Mouse (Mus musculus): ENCODE data around the gene Gck. TPM values are rescaled to one million over a fixed set of nuclear protein-coding genes. Genes with fewer than 3 reads are reported as not detected.

The Gck gene
- polyA plus RNA-seq, 1 experiment = 0.33 TPM

DNA sequence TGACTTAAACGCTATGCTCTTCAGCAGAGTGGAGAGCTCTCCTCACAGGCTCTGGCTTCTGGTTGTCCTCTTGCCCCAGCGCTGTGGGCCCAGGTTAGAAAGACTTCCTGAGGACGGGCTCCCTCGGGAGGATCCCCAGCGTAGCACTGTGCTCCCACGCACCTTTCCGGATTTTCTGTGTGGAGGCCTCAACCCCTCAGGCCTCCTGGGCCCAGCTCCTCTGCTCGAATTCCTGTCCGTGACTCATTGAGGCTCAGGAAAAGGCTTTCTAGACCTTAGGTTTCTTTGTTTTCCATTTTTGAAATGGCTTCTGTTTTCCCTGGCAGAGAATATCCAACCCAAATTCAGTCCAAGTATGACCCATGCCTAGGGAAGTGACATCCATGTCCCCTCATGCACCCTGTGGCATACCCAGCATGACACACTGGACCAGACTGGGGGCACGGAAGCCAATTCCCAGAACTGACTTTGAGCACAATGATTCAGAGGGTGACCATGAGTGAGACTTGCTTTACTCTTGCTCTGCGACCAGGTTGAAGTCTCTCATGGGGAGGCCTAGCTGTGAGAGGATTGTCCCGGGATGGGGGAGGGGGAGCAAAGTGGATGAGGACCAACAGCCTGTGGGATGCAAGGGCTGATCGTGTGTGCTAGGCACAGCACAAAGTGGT, 89.9 kb downstream of the Gck start:
- H3K36me3 ChIP-seq (ENCODE audit: control insufficient read depth, insufficient read depth, low read length) = no peaks in the 10 kb centered on the region
- 91% methylated on average over 13 of the region's 13 CpGs for WGBS
- peaks cover 15% of the 10 kb centered on the region; the same call in 1 of the 2 replicates for H3K27me3 ChIP-seq (ENCODE audit: control insufficient read depth, insufficient read depth, low read length)
- peaks cover 2% of the 10 kb centered on the region; the same call in 1 of the 2 replicates for H3K4me1 ChIP-seq (ENCODE audit: control insufficient read depth, insufficient read depth, insufficient read length, low read length)
- TF ChIP-seq CTCF (IDR thresholded peaks at IDR 0.05; ENCODE audit: extremely low read depth, insufficient read length, insufficient replicate concordance, low read depth, low read length) (no peak), POLR2A (IDR thresholded peaks at IDR 0.05; ENCODE audit: low read depth, low read length) (no peak)
- H3K27ac ChIP-seq (ENCODE audit: insufficient read depth, low read depth, low read length) = no peak overlapping the region
- H3K4me3 ChIP-seq (ENCODE audit: low read depth, low read length) = no peak overlapping the region

DNA sequence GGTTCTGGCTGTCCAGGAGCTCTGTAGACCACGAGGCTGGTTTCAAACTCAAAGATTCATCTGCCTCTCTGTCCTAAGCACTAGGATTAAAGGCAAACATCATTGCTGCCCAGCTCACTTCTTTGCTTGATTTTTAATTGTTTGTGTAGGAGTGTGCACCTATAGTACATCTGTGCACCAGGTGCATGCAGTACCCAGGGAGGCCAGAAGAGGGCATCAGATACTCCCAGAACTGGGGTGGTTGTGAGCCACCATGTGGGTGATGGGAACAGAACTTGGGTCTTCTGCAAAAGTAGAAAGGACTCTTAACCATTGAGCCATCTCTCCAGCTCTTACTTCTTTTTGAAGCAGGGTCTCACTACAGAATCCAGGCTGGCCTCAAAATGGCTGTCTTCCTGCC, 91.2 kb downstream of the Gck start:
- H3K36me3 ChIP-seq (ENCODE audit: control insufficient read depth, insufficient read depth, low read length) = no peaks in the 10 kb centered on the region
- no peak overlapping the region for H3K4me3 ChIP-seq (ENCODE audit: low read depth, low read length)
- TF ChIP-seq CTCF (IDR thresholded peaks at IDR 0.05; ENCODE audit: extremely low read depth, insufficient read length, insufficient replicate concordance, low read depth, low read length) = peak; percentile 38; the same call in 1 of the 2 replicates
- no peak for TF ChIP-seq POLR2A (IDR thresholded peaks at IDR 0.05; ENCODE audit: low read depth, low read length)
- 81% methylated on average over 1 of the region's 1 CpGs for WGBS
- peaks cover 2% of the 10 kb centered on the region; the same call in 1 of the 2 replicates for H3K4me1 ChIP-seq (ENCODE audit: control insufficient read depth, insufficient read depth, insufficient read length, low read length)
- no peak overlapping the region for H3K27ac ChIP-seq (ENCODE audit: insufficient read depth, low read depth, low read length)
- H3K27me3 ChIP-seq (ENCODE audit: control insufficient read depth, insufficient read depth, low read length) = peaks cover 15% of the 10 kb centered on the region; the same call in 1 of the 2 replicates

DNA sequence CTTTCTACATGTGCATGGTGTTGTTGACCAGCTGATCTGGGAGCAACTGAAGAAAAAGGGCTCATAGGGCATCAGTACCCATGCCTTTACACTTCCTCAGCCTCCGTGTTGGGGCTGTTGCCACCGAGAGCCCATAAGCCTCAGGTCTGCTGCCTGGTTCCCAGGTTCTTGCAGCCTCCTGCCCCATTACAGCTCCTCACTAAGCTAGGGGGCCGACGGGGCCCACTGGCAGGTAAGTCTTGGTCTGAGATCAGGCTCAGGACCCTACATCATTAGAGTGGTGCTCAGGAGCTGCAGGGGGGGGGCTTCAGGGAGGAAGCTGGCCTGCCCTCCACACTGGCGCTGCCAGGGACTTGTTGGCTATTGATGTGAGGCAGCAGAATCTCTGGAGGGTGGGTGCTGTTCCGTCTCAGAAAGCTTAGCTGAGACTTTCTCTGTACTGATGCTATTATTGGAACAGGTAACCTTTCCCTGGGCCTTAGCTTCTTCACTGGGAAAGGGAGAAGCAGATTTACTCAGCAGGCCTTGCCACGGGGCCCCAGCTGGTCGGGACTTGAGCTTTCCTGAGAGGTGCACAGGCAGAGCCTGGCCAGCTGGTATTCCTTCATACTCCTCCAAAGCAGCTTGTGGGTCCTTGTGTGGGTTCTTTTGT, 93.3 kb downstream of the Gck start:
- peaks cover 2% of the 10 kb centered on the region; the same call in 1 of the 2 replicates for H3K27me3 ChIP-seq (ENCODE audit: control insufficient read depth, insufficient read depth, low read length)
- no peak overlapping the region for H3K4me3 ChIP-seq (ENCODE audit: low read depth, low read length)
- no peak overlapping the region for H3K27ac ChIP-seq (ENCODE audit: insufficient read depth, low read depth, low read length)
- H3K36me3 ChIP-seq (ENCODE audit: control insufficient read depth, insufficient read depth, low read length) = no peaks in the 10 kb centered on the region
- 84% methylated on average over 8 of the region's 8 CpGs for WGBS
- TF ChIP-seq POLR2A (IDR thresholded peaks at IDR 0.05; ENCODE audit: low read depth, low read length) = no peak
- TF ChIP-seq CTCF (IDR thresholded peaks at IDR 0.05; ENCODE audit: extremely low read depth, insufficient read length, insufficient replicate concordance, low read depth, low read length) = no peak
- H3K4me1 ChIP-seq (ENCODE audit: control insufficient read depth, insufficient read depth, insufficient read length, low read length) = no peaks in the 10 kb centered on the region

DNA sequence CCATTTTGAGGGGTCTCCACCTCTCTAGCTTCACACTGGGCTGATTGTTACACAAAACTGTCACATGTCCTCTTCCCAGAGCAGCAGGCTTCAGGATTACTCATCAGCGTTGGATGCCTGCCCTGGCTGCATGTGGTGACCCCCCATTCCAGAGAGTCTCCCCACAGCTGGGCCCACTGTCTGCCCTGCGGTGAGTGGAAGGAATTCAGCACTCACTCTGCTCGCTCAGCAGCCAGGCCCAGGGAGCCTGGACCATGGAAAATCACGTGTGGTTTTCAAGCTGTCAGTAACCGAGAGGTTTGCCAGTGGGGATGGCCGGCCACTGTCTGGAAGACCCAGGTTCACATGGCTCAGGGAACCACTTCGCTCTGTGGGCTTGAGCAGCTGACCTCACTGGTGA, 94.0 kb downstream of the Gck start:
- H3K27me3 ChIP-seq (ENCODE audit: control insufficient read depth, insufficient read depth, low read length) = no peaks in the 10 kb centered on the region
- no peaks in the 10 kb centered on the region for H3K4me1 ChIP-seq (ENCODE audit: control insufficient read depth, insufficient read depth, insufficient read length, low read length)
- H3K27ac ChIP-seq (ENCODE audit: insufficient read depth, low read depth, low read length) = no peak overlapping the region; the same call in 1 of the 2 replicates
- no peaks in the 10 kb centered on the region for H3K36me3 ChIP-seq (ENCODE audit: control insufficient read depth, insufficient read depth, low read length)
- TF ChIP-seq CTCF (IDR thresholded peaks at IDR 0.05; ENCODE audit: extremely low read depth, insufficient read length, insufficient replicate concordance, low read depth, low read length) = no peak
- WGBS = 66% methylated on average over 7 of the region's 7 CpGs
- H3K4me3 ChIP-seq (ENCODE audit: low read depth, low read length) = no peak overlapping the region

DNA sequence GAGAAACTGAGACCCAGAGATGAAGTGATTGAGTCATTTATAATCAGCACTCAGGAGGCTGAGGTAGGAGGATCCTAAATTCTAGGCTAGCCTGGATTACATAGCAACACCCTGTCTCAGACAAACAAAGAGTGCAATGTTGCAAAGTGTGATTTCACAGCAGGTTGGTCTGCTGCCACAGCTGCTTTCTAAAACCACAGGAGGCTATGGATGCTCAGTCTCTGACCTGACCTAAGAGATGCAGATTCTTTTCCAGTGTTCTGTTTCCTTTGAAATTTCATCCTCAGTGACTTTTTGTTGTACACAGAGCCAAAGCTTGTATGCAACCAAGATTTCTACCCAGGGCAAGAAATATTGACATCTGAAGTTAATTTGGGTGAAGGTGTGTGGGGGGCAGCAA, 94.4 kb downstream of the Gck start:
- no peaks in the 10 kb centered on the region for H3K4me1 ChIP-seq (ENCODE audit: control insufficient read depth, insufficient read depth, insufficient read length, low read length)
- H3K36me3 ChIP-seq (ENCODE audit: control insufficient read depth, insufficient read depth, low read length) = no peaks in the 10 kb centered on the region
- no peak overlapping the region for H3K4me3 ChIP-seq (ENCODE audit: low read depth, low read length)
- no peaks in the 10 kb centered on the region for H3K27me3 ChIP-seq (ENCODE audit: control insufficient read depth, insufficient read depth, low read length)
- TF ChIP-seq POLR2A (IDR thresholded peaks at IDR 0.05; ENCODE audit: low read depth, low read length) (no peak), CTCF (IDR thresholded peaks at IDR 0.05; ENCODE audit: extremely low read depth, insufficient read length, insufficient replicate concordance, low read depth, low read length) (no peak)
- no peak overlapping the region for H3K27ac ChIP-seq (ENCODE audit: insufficient read depth, low read depth, low read length)

DNA sequence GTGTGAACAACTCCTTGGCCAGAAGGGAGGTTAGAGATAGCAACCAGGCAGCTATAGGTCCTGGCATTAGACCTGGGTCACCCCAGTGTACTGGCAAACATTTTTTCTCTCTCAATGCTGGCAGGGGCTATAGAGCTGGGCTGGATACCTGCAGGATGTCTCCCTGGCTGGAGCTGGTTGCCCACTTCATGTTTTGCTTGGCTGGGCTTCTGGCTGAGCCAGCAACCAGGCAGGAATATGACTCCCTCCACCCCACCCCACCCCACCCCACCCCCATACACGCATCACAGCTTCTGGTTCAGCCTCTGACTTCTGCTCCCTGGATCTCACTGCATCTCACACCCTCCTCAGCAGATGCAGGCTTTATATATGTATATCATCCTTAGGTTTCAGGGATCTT, 97.6 kb downstream of the Gck start:
- no peak for TF ChIP-seq CTCF (IDR thresholded peaks at IDR 0.05; ENCODE audit: extremely low read depth, insufficient read length, insufficient replicate concordance, low read depth, low read length)
- no peak for TF ChIP-seq POLR2A (IDR thresholded peaks at IDR 0.05; ENCODE audit: low read depth, low read length)
- Histone ChIP-seq H3K4me1 (ENCODE audit: control insufficient read depth, insufficient read depth, insufficient read length, low read length) (no peaks in the 10 kb centered on the region), H3K36me3 (ENCODE audit: control insufficient read depth, insufficient read depth, low read length) (no peaks in the 10 kb centered on the region), H3K4me3 (ENCODE audit: low read depth, low read length) (no peak overlapping the region), H3K27me3 (ENCODE audit: control insufficient read depth, insufficient read depth, low read length) (no peaks in the 10 kb centered on the region), H3K27ac (ENCODE audit: insufficient read depth, low read depth, low read length) (no peak overlapping the region)
- WGBS = 65% methylated on average over 1 of the region's 1 CpGs

DNA sequence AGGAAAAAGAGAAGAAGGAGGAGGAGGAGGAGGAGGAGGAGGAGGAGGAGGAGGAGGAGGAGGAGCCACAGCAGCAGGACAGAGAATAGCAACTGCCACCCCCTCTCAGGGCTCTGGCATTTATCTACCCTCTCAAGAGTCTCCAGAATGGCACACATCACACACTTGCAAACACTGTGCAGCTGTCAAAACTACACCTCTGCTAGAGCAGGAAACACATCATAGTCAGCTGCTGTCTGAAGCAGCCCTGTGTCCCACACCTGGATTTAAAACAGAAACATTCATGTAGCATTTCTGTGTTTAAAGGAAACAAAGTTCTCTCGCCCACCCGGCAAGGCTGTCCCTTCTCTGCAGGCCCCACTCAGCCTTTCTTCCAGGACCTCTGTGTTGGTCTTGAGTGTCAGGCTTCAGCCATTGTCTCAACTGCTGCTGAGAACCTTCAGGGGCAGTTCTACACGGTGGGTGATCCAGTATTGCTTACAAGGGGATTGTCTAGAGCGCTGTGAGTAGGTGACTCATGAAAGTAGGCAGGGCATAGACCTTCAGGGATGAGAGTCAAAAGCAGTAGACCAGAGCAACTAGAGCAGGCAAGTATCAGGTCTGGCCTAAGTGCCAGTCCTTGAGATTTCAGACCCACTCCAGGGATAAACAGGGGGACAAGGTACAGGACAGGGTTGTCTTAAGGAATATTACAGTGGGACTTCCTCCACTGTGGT, 98.7 kb downstream of the Gck start:
- no peaks in the 10 kb centered on the region for H3K36me3 ChIP-seq (ENCODE audit: control insufficient read depth, insufficient read depth, low read length)
- H3K27ac ChIP-seq (ENCODE audit: insufficient read depth, low read depth, low read length) = 0 out of 2 replicates have a peak overlapping the region, but pooled peaks have one; percentile 1
- H3K4me1 ChIP-seq (ENCODE audit: control insufficient read depth, insufficient read depth, insufficient read length, low read length) = peaks cover 5% of the 10 kb centered on the region; the same call in 1 of the 2 replicates
- no peak for TF ChIP-seq POLR2A (IDR thresholded peaks at IDR 0.05; ENCODE audit: low read depth, low read length)
- TF ChIP-seq CTCF (IDR thresholded peaks at IDR 0.05; ENCODE audit: extremely low read depth, insufficient read length, insufficient replicate concordance, low read depth, low read length) = no peak
- 65% methylated on average over 4 of the region's 4 CpGs for WGBS
- no peaks in the 10 kb centered on the region for H3K27me3 ChIP-seq (ENCODE audit: control insufficient read depth, insufficient read depth, low read length)
- no peak overlapping the region for H3K4me3 ChIP-seq (ENCODE audit: low read depth, low read length)

Other genes starting within 250 kb of the Gck start
- gene Mrps24, start 234.4 kb downstream of the Gck start, polyA plus RNA-seq (2012; rRNA removed) = 234 and 379 TPM in 2 replicates
- gene Urgcp, start 187.7 kb downstream of the Gck start, polyA plus RNA-seq (2012; rRNA removed) = 18.6 and 45.5 TPM in 2 replicates
- 60.0 and 109 TPM in 2 replicates for gene Dbnl, start 161.6 kb downstream of the Gck start, polyA plus RNA-seq (2012; rRNA removed)
- 0.35 TPM in 1 of 2 replicates, not detected in the other for gene Pgam2, start 146.3 kb downstream of the Gck start, polyA plus RNA-seq (2012; rRNA removed)
- 23.2 and 37.7 TPM in 2 replicates for gene Polm, start 112.1 kb downstream of the Gck start, polyA plus RNA-seq (2012; rRNA removed)
- 12.4 and 14.2 TPM in 2 replicates for gene Aebp1, start 88.1 kb downstream of the Gck start, polyA plus RNA-seq (2012; rRNA removed)
- 132 and 133 TPM in 2 replicates for gene Pold2, start 71.8 kb downstream of the Gck start, polyA plus RNA-seq (2012; rRNA removed)
- 4.3 and 9.7 TPM in 2 replicates for gene Myl7, start 51.3 kb downstream of the Gck start, polyA plus RNA-seq (2012; rRNA removed)
- gene Ykt6, start 5.6 kb upstream of the Gck start, polyA plus RNA-seq (2012; rRNA removed) = 56.2 and 84.5 TPM in 2 replicates
- gene Camk2b, start 116.3 kb upstream of the Gck start, polyA plus RNA-seq (2012; rRNA removed) = 1.2 and 8.1 TPM in 2 replicates
- not detected in 2 replicates for gene A730071L15Rik, start 249.9 kb upstream of the Gck start, polyA plus RNA-seq (2012; rRNA removed)

Measured in small intestine, adult 2 months (tissue).